Mouse (Mus musculus) right cerebral cortex, postnatal 10 days (tissue): ENCODE measurements around the gene Csrp1.

ENCODE experiments used
- DNase-seq, 2 experiments: peaks; one replicate each; pipeline ENCODE4 v3.0.0; 2021; ENCODE audit warnings: low spot score in 2 of 2

The Csrp1 gene

GRCm38 (mm10) chr1:135770896-135771572 lies 51.2 kb downstream of the Csrp1 start:
- DNase-seq: no peak

DNA sequence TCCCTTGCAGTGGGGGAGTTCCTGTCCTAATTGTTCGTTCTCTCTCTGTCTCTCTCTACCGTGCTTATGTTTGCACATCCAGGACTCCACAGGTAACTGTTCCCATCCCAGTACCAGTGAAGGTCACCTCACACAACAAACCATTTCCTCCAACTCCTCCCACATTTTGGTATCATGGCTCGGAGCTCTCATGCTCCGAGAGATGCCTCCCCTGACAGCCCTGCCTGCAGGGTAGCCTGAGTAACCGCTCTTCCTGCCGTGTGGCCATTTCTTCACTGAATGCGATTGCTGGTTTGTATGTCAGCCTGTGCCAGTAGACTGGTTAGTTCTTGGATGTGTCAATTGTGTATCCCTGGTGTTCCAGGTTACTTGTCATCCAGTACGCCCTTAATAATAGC lies 51.7 kb downstream of the Csrp1 start:
- DNase-seq: no peak

GRCm38 (mm10) chr1:135776596-135776995 lies 56.7 kb downstream of the Csrp1 start:
- no peak for DNase-seq

DNA sequence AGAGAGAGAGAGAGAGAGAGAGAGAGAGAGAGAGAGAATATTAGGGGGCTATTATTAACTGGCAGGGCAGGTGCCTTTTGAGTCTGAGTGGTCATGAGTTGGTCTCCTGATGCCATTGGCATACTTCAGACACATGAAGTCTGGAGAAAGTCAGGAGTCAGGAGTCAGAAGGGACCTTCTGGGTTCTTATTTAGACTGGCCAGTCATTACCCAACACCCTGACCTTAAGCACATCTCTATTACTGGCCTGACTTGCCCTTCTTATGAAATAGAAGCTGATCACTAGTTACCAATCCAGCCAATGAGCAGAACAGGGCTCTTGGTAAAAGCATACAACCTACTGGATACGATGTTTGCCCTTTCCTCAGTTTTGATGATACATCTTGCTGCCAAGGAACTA lies 57.2 kb downstream of the Csrp1 start:
- no peak for DNase-seq

GRCm38 (mm10) chr1:135778780-135779535 lies 59.1 kb downstream of the Csrp1 start, which contains the start of gene Tnni1:
Gene Tnni1, plus strand, starts transcription at chr1:135779434.
- DNase-seq: peak in 1 of 2 experiments; percentile 39

- DNase-seq: no peak
Observed at GRCm38 (mm10) chr1:135780649-135781048, 60.8 kb downstream of the Csrp1 start.

DNA sequence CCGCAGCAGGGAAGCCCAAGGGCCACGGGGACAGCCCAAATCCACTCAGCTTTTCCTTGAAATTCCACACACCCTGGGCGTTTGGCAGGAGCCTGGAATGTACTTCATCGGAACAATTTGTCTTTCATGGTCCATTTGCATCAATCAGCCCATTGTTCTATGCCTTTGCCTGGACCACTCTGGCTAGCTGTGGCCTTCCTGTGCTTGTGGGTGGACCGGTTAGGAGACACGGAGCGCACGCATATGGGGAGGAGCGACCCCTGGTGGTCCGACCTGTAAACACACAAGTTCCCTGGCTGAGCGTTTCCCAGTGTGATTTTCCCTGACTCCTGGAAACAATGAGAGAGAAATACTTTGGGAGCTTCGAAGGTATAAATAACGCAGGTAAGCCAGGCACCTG lies 61.4 kb downstream of the Csrp1 start:
- peak; percentile 63 to 81 for DNase-seq

GRCm38 (mm10) chr1:135782816-135783215 lies 63.0 kb downstream of the Csrp1 start:
- DNase-seq: no peak

GRCm38 (mm10) chr1:135787799-135788198 lies 67.9 kb downstream of the Csrp1 start:
- peak; percentile 51 to 78 for DNase-seq

DNA sequence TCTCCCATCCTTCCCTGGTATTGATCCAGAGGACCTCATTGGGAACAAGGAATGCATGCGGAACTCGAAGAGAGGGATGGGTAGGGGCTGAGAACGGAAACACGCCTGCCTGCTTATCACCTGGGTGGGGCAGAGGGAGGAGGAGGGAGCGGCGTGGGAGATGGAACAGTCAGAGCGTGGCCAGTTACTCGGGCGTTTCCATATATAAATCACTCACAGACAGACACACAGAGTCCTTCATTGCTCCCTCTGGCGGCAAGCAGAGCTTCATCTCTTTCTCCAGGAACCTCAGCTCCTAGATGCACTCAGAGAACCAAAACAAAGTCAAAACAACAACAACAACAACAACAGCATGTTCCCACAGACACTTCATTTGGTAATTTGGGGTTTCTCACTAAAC lies 68.8 kb downstream of the Csrp1 start:
- DNase-seq: peak in 1 of 2 experiments; percentile 41

DNA sequence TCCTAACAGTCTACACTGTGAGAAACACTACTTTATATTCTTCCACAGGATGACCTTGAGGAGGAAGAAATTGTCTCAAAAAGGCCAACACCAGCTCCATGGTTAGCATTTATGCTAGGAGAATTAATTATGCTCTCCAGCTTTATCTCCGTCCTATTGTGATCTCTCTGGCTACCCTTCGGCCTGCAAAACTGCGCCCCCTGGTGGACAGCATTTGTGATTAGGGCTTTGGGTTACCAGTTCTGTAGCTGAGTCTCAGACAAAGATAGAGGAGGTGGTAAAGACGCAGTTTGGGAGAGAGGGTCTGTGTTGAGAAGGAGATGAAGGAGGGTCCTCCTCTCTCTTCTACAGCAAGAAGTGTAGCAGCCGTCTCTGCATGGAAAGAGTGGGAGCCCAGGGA lies 70.0 kb downstream of the Csrp1 start:
- peak in 1 of 2 experiments; percentile 73 for DNase-seq

- DNase-seq: no peak
Observed at GRCm38 (mm10) chr1:135792143-135792939, 72.5 kb downstream of the Csrp1 start.

DNA sequence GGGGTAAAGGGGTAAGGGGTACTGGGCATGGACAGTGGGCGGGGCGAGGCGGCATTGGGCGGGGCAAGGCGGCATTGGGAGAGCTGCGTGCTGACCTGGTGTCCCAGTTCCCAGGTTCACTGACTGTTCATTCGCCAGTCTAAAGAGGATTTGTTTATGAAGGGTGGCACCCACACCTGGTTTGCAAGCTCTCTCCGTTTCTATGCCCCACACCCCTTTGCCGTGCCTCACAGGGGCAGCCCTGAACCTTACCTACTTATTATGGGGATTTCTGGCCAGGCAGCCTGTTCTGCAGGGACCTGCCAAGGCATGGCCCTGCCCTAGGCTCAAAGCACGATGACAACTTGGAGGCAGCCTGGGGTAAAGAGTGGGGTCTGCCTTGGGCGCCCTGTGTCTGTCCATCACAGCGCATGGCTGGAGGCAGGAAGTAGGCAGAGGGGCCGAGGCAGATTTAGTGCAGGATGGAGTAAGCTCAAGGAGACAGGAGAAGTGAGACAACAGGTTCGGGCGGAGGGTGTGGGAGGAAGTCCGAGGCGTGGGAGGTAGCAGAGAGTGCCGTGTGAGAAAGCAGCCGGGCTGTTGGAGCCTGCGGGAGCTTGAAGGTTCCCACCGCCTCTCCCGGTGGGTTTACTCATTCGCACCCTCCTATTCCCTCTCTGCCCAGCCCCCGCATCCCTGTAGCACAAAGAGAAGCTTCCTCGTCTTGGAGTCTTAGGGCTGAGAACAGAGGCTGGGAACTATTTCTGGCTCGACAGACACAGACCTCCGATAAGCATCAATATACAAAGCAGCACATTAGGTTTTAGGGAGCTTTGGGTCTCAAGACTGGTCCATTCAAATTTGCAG lies 73.7 kb downstream of the Csrp1 start:
- peak; percentile 67 to 77 for DNase-seq

DNA sequence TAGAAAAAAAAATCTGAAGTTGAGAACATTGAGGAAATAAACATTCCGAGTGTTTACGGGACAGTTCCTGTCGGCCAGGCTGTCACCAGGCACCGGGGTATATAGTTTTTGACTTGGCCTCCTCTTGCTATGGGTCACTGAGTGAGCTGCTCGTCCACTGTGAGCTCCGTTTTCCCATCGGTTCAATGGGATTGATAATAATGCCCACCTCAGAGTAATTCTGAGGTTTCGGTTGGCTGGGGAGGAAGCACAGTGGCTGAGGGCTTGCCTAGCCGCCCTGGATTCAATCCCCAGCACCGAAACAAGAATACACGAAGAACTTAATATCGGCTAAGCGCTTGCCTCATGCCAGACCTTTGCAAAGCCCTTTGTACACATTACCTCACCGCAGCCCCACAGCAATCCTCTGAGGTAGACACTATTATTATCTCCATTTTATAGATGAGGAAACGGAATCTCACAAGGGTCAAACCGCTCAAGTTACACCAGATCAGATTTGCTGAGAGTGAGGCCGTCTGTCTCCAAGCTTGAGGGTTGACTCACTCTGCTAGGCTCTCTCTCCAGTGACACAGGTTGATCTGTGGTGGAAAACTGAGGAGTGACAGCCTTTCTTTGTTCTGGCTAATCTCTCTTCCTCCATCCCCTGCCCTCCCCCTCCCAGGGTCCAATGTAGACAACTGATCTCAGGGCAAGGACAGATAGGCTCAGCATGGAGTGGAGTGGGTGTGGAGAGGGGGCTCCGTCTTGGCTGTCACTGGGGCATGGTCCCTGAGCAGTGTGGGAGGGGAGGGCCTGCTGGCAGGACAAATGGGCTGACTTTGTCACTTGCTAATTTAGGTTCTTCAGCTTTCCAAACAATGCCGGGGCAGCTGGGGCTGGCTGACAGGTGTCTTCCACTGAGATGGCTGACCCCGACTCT lies 74.6 kb downstream of the Csrp1 start:
- no peak for DNase-seq

DNA sequence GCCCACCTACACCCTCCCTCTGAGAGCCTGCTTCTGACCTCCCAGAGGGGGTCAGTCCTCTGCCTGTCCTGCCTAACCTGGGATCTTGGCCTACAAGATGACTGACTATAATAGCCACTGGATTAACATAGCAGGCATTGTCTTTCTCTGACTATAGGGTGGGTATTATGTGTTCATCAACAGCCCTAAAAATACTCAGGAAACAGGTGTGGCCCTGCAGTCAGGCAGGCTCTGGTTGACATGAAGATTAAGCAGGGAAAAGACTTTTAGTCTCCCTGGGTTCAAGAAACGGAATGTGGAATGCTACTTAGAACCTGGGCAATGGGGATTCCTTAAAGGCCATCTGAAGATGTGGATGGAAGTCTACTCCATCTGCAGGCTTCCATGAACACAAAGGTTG lies 78.6 kb downstream of the Csrp1 start:
- DNase-seq: no peak

- DNase-seq: no peak
Observed at GRCm38 (mm10) chr1:135799109-135799627, 79.3 kb downstream of the Csrp1 start.

GRCm38 (mm10) chr1:135800192-135800950 lies 80.5 kb downstream of the Csrp1 start:
- DNase-seq: no peak
